27 mouse cellular contexts compared by ENCODE assay signal in the genomic region with DNA sequence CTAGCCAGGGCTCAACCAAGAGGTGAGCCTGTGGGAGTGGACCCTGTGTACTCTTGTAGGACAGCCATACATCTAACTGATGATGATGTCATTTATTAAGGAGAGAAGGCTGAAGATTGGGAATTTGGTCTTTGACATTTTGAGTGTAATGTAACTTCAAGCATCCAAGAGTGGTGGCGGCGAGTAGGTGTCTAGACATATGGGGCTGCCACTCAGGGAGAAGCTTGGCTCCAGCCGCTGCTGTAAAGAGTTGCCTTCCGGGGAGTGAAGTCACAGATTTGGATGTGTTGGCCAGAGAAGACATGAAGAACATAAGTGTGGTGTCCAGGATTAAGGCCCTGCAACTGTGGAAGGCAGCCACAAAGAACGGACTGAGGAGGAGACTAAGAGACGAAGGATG.
DNase-seq lines count a peak whose midpoint lies in the region; ATAC-seq and TF ChIP-seq lines count a peak whose summit lies in the region.
"Had no signal": no experiment of that assay in that cellular context is flagged by ENCODE, and none has a peak within 500 bp of the region (broad histone marks: within the 10 kb centered on the region; RNA-seq: fewer than 3 reads in every experiment).

No protein-coding gene starts in this region.

- intact Hi-C loops in left cerebral cortex, postnatal 10 days (cut with DNase I) = no loop called here
- intact Hi-C loops in left cerebral cortex, adult 2 months (cut with DNase I) = no loop called here

- no peaks in the 10 kb centered on the region for H3K4me1 ChIP-seq in heart, embryonic 10.5 days
- H3K4me1 ChIP-seq: heart, embryonic 13.5 days; limb, embryonic 10.5 days; liver, embryonic 15.5 days had no signal

- peak overlapping the region; percentile 44; the same call in 1 of the 2 replicates for H3K27ac ChIP-seq in left cerebral cortex, adult 2 months
- no peak overlapping the region for H3K27ac ChIP-seq in heart, embryonic 10.5 days
- H3K27ac ChIP-seq: embryonic facial prominence, embryonic 13.5 days; forebrain, embryonic 12.5 days; heart, embryonic 13.5 days; hindbrain, embryonic 13.5 days; limb, embryonic 10.5 days; liver, embryonic 15.5 days; midbrain, embryonic 15.5 days; neural tube, embryonic 13.5 days had no signal

- H3K9me3 ChIP-seq in heart, embryonic 10.5 days = no peaks in the 10 kb centered on the region
- H3K9me3 ChIP-seq: embryonic facial prominence, embryonic 13.5 days; forebrain, embryonic 12.5 days; heart, embryonic 13.5 days; hindbrain, embryonic 13.5 days; limb, embryonic 10.5 days; midbrain, embryonic 15.5 days; neural tube, embryonic 13.5 days had no signal

- no peaks in the 10 kb centered on the region for H3K36me3 ChIP-seq in heart, embryonic 10.5 days
- H3K36me3 ChIP-seq: embryonic facial prominence, embryonic 13.5 days; forebrain, embryonic 12.5 days; heart, embryonic 13.5 days; hindbrain, embryonic 13.5 days; limb, embryonic 10.5 days; liver, embryonic 15.5 days; midbrain, embryonic 15.5 days; neural tube, embryonic 13.5 days had no signal

- no peaks in the 10 kb centered on the region for H3K27me3 ChIP-seq in heart, embryonic 10.5 days (ENCODE audit: insufficient read depth, poor library complexity, severe bottlenecking)
- H3K27me3 ChIP-seq: embryonic facial prominence, embryonic 13.5 days; forebrain, embryonic 12.5 days; heart, embryonic 13.5 days; hindbrain, embryonic 13.5 days; liver, embryonic 15.5 days; midbrain, embryonic 15.5 days; neural tube, embryonic 13.5 days had no signal

- H3K4me3 ChIP-seq in left cerebral cortex, adult 2 months = no peak overlapping the region
- H3K4me3 ChIP-seq in heart, embryonic 10.5 days = no peak overlapping the region
- H3K4me3 ChIP-seq: embryonic facial prominence, embryonic 13.5 days; erythroblast, embryonic 14.5 days; forebrain, embryonic 12.5 days; heart, embryonic 13.5 days; hindbrain, embryonic 13.5 days; limb, embryonic 10.5 days; liver, embryonic 15.5 days; midbrain, embryonic 15.5 days; myocyte; neural tube, embryonic 13.5 days had no signal

- 80% methylated on average over 6 of the region's 6 CpGs for WGBS in heart, embryonic 10.5 days

- ATAC-seq in frontal cortex, adult (ENCODE audit: low TSS enrichment) = peak; percentile 90
- ATAC-seq: activated CD4-positive, CD25-positive, alpha-beta regulatory T cell, adult 4 months; inflammation-experienced regulatory T-cells, adult 6 months; midbrain, embryonic 15.5 days had no signal

- no peak for DNase-seq in frontal cortex, postnatal 10 days (ENCODE audit: low spot score in 2 of 2)
- peak; percentile 21 for DNase-seq in left cerebral cortex, adult 11 months (ENCODE audit: low spot score)
- DNase-seq in left cerebral cortex, postnatal 10 days (ENCODE audit: extremely low spot score in 1 of 2, low spot score in 2 of 2) = no peak
- DNase-seq in left cerebral cortex, adult 2 months (ENCODE audit: extremely low spot score in 1 of 2, low spot score in 2 of 2) = peak in 1 of 2 experiments; percentile 18
- peak; percentile 41 for DNase-seq in telencephalon, adult 2 months (ENCODE audit: low read depth, low spot score)
- no peak for DNase-seq in heart, embryonic 10.5 days (ENCODE audit: low spot score)
- DNase-seq: adrenal gland, adult 8-10 months; cerebellum, adult 2 months; cerebellum, postnatal 25 days; gastrocnemius, postnatal 14 days; heart, adult 18-20 months; kidney, adult 18-20 months; liver; lung, postnatal 4 days had no signal

- TF ChIP-seq CTCF in left cerebral cortex, adult 2 months (IDR thresholded peaks at IDR 0.05) = no peak

Comparison
In these comparisons a context has a peak if more than half of its experiments do, and no peak if none do; other contexts are left out.
1. DNase-seq: peak in left cerebral cortex, adult 11 months (single experiment) and telencephalon, adult 2 months (single experiment); none in frontal cortex, postnatal 10 days (0 of 2), left cerebral cortex, postnatal 10 days (0 of 2) and heart, embryonic 10.5 days (single experiment).